Mouse (Mus musculus) myocyte (in vitro differentiated cells): Measurements from ENCODE around the gene Ltbp1. TPM values are rescaled to one million over a fixed set of nuclear protein-coding genes. Genes with fewer than 3 reads are reported as not detected.

Source experiments
- H3K27me3 ChIP-seq: one replicate; pipeline ENCODE4 v1.6.1; 2011; ENCODE audit not compliant: control insufficient read depth, insufficient read depth, insufficient read length
- H3K36me3 ChIP-seq: one replicate; pipeline ENCODE4 v1.6.1; 2011; ENCODE audit not compliant: control insufficient read depth, insufficient read depth
- H3K4me2 ChIP-seq: one replicate; pipeline ENCODE4 v1.6.1; 2011; ENCODE audit warnings: low read depth, control low read depth
- H3K4me3 ChIP-seq: one replicate; pipeline ENCODE4 v1.5.1; 2011; ENCODE audit warnings: mild to moderate bottlenecking, control low read depth, moderate library complexity
- H3K79me2 ChIP-seq: one replicate; pipeline ENCODE4 v1.6.1; 2011; ENCODE audit not compliant: control insufficient read depth, insufficient read depth
- H3ac ChIP-seq: one replicate; pipeline ENCODE4 v1.6.1; 2011; ENCODE audit not compliant: control insufficient read depth, insufficient read length
- CEBPB ChIP-seq: IDR thresholded peaks from 2 replicates; pipeline ENCODE4 v1.6.1; 2011; ENCODE audit warnings: mild to moderate bottlenecking, moderate library complexity; ENCODE audit not compliant: poor library complexity, insufficient read depth, severe bottlenecking
- E2F4 ChIP-seq: IDR thresholded peaks from one replicate; pipeline ENCODE4 v1.6.1; 2011; ENCODE audit warnings: mild to moderate bottlenecking, control low read depth, moderate library complexity; ENCODE audit not compliant: insufficient read depth
- MAX ChIP-seq: IDR thresholded peaks from one replicate; pipeline ENCODE4 v1.6.1; 2011; ENCODE audit warnings: low read depth, mild to moderate bottlenecking, control low read depth
- MYOD1 ChIP-seq, 3 experiments: IDR thresholded peaks; one replicate each; pipeline ENCODE4 v1.6.1; 2011; ENCODE audit warnings: control low read depth in 2 of 3, low read depth in 2 of 3, mild to moderate bottlenecking in 2 of 3, moderate library complexity in 1 of 3; ENCODE audit not compliant: insufficient read length in 2 of 3, control insufficient read depth in 1 of 3
- MYOG ChIP-seq, 3 experiments: IDR thresholded peaks; one replicate each; pipeline ENCODE4 v1.6.1; 2011; ENCODE audit warnings: control low read depth in 2 of 3, low read depth in 2 of 3, mild to moderate bottlenecking in 2 of 3; ENCODE audit not compliant: insufficient read length in 2 of 3, control insufficient read depth in 1 of 3, insufficient read depth in 1 of 3
- POLR2A ChIP-seq: IDR thresholded peaks from one replicate; pipeline ENCODE4 v1.6.1; 2011; ENCODE audit warnings: low read depth, mild to moderate bottlenecking, control low read depth, moderate library complexity; ENCODE audit not compliant: insufficient read length
- POLR2AphosphoS2 ChIP-seq: IDR thresholded peaks from one replicate; pipeline ENCODE4 v1.6.1; 2011; ENCODE audit warnings: low read depth, control low read depth; ENCODE audit not compliant: insufficient read length
- REST ChIP-seq: IDR thresholded peaks from one replicate; pipeline ENCODE4 v1.6.1; 2011; ENCODE audit warnings: mild to moderate bottlenecking, control low read depth, moderate library complexity; ENCODE audit not compliant: insufficient read depth, insufficient read length
- SRF ChIP-seq: IDR thresholded peaks from one replicate; pipeline ENCODE4 v1.6.1; 2011; ENCODE audit warnings: low read depth; ENCODE audit not compliant: control insufficient read depth, insufficient read length
- TCF12 ChIP-seq: IDR thresholded peaks from one replicate; pipeline ENCODE4 v1.6.1; 2011; ENCODE audit warnings: mild to moderate bottlenecking, control low read depth; ENCODE audit not compliant: poor library complexity, insufficient read depth, severe bottlenecking
- TCF3 ChIP-seq: IDR thresholded peaks from one replicate; pipeline ENCODE4 v1.6.1; 2011; ENCODE audit warnings: low read depth, control low read depth; ENCODE audit not compliant: insufficient read length
- USF1 ChIP-seq: IDR thresholded peaks from one replicate; pipeline ENCODE4 v1.6.1; 2011; ENCODE audit warnings: low read depth, mild to moderate bottlenecking, control low read depth, moderate library complexity
- polyA plus RNA-seq: library from polyadenylated mRNA; unstranded; fragments of >200 nt; fragmentation: generic; extraction: Trizol; gene quantifications from one replicate; pipeline ENCODE4 v1.2.1, GENCODE M21; 2012; ENCODE audit warnings: missing spikeins

Ltbp1 gene
- polyA plus RNA-seq, 1 experiment: 19.4 TPM

DNA sequence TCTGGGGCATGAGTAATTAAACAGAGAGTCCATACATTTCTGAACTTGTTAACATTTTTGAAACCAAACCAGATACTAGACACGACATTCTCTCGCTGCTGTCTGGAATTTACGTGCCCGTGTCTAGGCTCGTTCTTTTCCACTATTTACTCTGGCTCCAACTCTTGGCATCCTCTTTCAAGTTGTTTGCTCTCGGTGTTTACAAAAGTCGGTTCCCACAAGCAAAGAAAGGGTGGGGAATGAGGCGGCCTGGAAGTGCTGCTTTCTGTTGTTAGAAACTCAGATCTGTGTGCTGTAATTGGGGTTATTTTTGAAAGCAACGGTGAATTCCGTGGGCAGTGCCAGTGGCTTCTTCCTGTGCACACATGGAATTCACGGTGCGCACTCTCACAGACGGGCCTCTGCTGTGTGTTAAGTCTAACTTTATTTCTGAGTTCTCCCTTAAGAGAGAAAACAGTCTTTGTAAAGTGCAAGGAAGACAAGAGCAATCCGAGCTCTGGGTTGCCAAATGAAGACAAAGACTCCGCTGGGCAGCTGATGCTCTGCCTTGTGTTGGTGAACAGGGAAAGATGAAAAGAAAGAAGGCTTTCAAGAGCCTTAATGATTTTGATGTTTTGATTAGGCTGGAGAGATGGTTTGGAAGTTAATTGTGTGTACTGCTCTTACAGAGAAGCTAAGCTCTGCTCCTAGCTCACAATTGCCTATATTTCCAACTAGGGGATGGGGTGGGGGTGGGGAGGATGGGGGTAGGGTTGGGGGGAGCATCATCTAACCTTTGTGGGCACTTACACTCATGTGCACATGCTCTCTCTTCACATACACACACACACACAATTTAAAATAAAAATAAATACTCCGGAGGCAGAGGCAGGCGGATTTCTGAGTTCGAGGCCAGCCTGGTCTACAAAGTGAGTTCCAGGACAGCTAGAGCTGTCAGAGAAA lies 302.0 kb downstream of the Ltbp1 start:
- H3K27me3 ChIP-seq: no peaks in the 10 kb centered on the region
- TF ChIP-seq MYOG (IDR thresholded peaks at IDR 0.05; ENCODE audit: control insufficient read depth in 1 of 3, insufficient read depth in 1 of 3, insufficient read length in 2 of 3, low read depth in 2 of 3) (no peak), POLR2AphosphoS2 (no peak), POLR2A (no peak), E2F4 (no peak), TCF3 (no peak), REST (no peak), USF1 (no peak), MYOD1 (IDR thresholded peaks at IDR 0.05; ENCODE audit: control insufficient read depth in 1 of 3, insufficient read length in 2 of 3, low read depth in 2 of 3) (no peak), MAX (no peak), CEBPB (no peak)
- H3K79me2 ChIP-seq: no peaks in the 10 kb centered on the region
- peaks cover 4% of the 10 kb centered on the region for H3K36me3 ChIP-seq
- H3ac ChIP-seq: no peak overlapping the region
- no peak overlapping the region for H3K4me2 ChIP-seq
- no peak overlapping the region for H3K4me3 ChIP-seq

DNA sequence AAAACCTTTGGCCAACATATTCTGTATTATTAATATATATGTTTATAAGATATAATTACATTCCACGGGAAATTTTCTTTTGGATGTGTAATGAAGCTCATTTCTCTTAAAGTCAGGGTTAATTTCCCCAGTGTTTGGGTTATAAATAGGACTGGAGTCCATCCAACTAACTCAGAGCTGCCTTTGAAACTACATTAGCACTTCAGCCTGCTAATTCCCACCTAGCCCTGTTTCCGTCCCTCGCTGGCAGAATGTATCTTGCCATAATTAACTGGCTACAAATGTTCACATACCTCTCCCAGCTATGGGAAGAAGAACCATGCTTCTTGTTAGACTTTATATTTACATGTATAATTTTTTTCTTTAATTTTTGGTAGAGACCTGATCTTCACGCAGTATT lies 311.7 kb downstream of the Ltbp1 start:
- TF ChIP-seq MAX: no peak
- no peak for TF ChIP-seq POLR2A
- no peak for TF ChIP-seq E2F4
- TF ChIP-seq REST: no peak
- no peak for TF ChIP-seq MYOD1 (IDR thresholded peaks at IDR 0.05; ENCODE audit: control insufficient read depth in 1 of 3, insufficient read length in 2 of 3, low read depth in 2 of 3)
- TF ChIP-seq USF1: no peak
- no peak for TF ChIP-seq TCF12
- TF ChIP-seq TCF3: no peak
- no peak for TF ChIP-seq POLR2AphosphoS2
- TF ChIP-seq CEBPB: no peak
- TF ChIP-seq MYOG (IDR thresholded peaks at IDR 0.05; ENCODE audit: control insufficient read depth in 1 of 3, insufficient read depth in 1 of 3, insufficient read length in 2 of 3, low read depth in 2 of 3): no peak
- TF ChIP-seq SRF: no peak
- Histone ChIP-seq H3K4me2 (no peak overlapping the region), H3K79me2 (no peaks in the 10 kb centered on the region), H3K36me3 (peaks cover 17% of the 10 kb centered on the region), H3K27me3 (no peaks in the 10 kb centered on the region), H3K4me3 (no peak overlapping the region), H3ac (no peak overlapping the region)

DNA sequence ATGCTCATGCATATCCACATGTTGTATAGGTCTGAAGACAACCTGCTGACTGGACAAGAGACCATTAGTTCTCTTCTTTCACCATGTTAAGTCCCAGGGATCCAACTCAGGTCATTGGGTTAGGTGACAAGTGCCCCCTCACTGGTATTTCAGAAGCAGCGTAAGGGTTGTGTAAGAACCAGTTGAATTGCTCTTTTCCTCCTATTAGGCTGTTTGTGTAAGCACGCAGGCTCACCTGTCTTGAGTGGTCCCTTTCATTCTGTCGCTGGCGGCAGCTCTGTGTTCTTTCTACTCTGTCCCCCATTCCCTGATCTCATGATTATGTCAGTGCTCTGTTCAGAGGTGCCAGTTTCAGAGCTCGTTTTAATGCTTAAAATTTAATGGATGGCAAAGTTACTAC lies 317.9 kb downstream of the Ltbp1 start:
- H3K79me2 ChIP-seq: no peaks in the 10 kb centered on the region
- H3K4me2 ChIP-seq: no peak overlapping the region
- H3ac ChIP-seq: no peak overlapping the region
- TF ChIP-seq E2F4 (no peak), MYOD1 (IDR thresholded peaks at IDR 0.05; ENCODE audit: control insufficient read depth in 1 of 3, insufficient read length in 2 of 3, low read depth in 2 of 3) (no peak), TCF3 (no peak)
- no peaks in the 10 kb centered on the region for H3K27me3 ChIP-seq
- no peak overlapping the region for H3K4me3 ChIP-seq
- H3K36me3 ChIP-seq: peaks cover 22% of the 10 kb centered on the region

DNA sequence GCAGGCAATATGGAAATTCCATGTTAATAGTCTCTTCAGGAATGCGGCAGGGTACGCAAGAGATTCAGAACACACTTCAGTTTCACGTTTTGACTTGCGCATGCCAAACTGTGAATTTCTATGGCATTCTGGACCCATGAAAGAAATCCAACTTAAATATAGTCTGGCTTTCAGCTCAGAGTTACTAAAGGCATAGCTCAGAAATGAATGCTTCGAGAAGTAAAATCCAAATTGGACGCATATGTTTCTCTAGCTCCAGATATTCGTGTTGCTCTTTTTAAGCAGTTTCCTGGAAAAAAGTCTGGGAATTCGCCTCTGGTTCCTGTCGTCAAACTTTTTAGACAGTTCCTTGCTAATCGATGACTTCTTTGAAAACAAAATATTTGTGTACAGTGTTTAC lies 318.4 kb downstream of the Ltbp1 start:
- H3K4me3 ChIP-seq: no peak overlapping the region
- peaks cover 22% of the 10 kb centered on the region for H3K36me3 ChIP-seq
- H3K27me3 ChIP-seq: no peaks in the 10 kb centered on the region
- no peak overlapping the region for H3ac ChIP-seq
- H3K79me2 ChIP-seq: no peaks in the 10 kb centered on the region
- TF ChIP-seq MYOG (IDR thresholded peaks at IDR 0.05; ENCODE audit: control insufficient read depth in 1 of 3, insufficient read depth in 1 of 3, insufficient read length in 2 of 3, low read depth in 2 of 3): no peak
- TF ChIP-seq REST: no peak
- no peak for TF ChIP-seq CEBPB
- TF ChIP-seq E2F4: no peak
- H3K4me2 ChIP-seq: no peak overlapping the region

DNA sequence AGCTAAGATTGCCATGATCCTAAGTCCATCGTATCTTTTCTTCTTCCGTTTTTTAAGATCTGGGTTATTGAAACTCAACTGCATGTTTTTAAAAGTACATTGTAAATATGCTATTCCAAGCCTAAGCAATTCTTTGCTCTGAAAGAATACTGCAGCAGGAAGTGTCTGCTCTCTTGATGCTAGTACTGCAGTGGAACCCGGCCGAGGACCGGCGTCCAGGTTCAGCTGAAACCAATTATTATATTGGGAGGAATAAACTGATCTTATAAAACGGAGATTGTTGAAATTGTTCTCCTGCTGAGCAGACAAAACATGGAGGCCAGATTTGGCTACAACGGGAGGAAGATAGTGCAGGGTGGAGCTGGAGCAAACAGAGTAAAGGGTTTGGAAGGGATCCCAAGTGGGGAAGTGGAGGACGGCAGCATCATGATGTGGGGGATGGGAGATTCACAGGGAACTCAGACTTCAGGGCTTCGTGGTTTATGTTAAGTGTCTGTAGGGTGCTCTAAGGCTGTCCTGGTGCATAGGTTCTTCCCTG lies 322.8 kb downstream of the Ltbp1 start:
- H3K36me3 ChIP-seq: peaks cover 13% of the 10 kb centered on the region
- H3K4me2 ChIP-seq: no peak overlapping the region
- no peak overlapping the region for H3K4me3 ChIP-seq
- no peak overlapping the region for H3ac ChIP-seq
- no peak for TF ChIP-seq CEBPB
- TF ChIP-seq SRF: no peak
- TF ChIP-seq TCF12: no peak
- no peak for TF ChIP-seq MYOG (IDR thresholded peaks at IDR 0.05; ENCODE audit: control insufficient read depth in 1 of 3, insufficient read depth in 1 of 3, insufficient read length in 2 of 3, low read depth in 2 of 3)
- no peak for TF ChIP-seq POLR2A
- TF ChIP-seq POLR2AphosphoS2: no peak
- no peak for TF ChIP-seq REST
- no peak for TF ChIP-seq MAX
- TF ChIP-seq E2F4: no peak
- TF ChIP-seq USF1: no peak
- no peak for TF ChIP-seq MYOD1 (IDR thresholded peaks at IDR 0.05; ENCODE audit: control insufficient read depth in 1 of 3, insufficient read length in 2 of 3, low read depth in 2 of 3)
- no peak for TF ChIP-seq TCF3
- H3K79me2 ChIP-seq: no peaks in the 10 kb centered on the region
- no peaks in the 10 kb centered on the region for H3K27me3 ChIP-seq
